Mouse (Mus musculus) small intestine, adult 2 months (tissue): ENCODE data around the gene Wfikkn1.

Experiments
- CTCF ChIP-seq: fragments of 200-500 bp; IDR thresholded peaks from 2 replicates; pipeline ENCODE4 v1.5.1; 2012; ENCODE audit warnings: low read depth, mild to moderate bottlenecking, control low read depth, inconsistent platforms, low read length, moderate library complexity, mixed read lengths; ENCODE audit not compliant: insufficient replicate concordance, insufficient read length; ENCODE audit errors: extremely low read depth
- POLR2A ChIP-seq: fragments of 200-500 bp; IDR thresholded peaks from 2 replicates; pipeline ENCODE4 v1.6.1; 2012; ENCODE audit warnings: low read depth, mild to moderate bottlenecking, control low read depth, inconsistent platforms, low read length, moderate library complexity

- TF ChIP-seq CTCF (no peak), POLR2A (no peak)
These were observed 45.4 kb downstream of the Wfikkn1 start for GRCm38 (mm10) chr17:25835301-25835700.
